Mouse (Mus musculus) heart, postnatal 0 days (tissue): ENCODE results near the gene Fancd2. TPM values are rescaled to one million over a fixed set of nuclear protein-coding genes. Genes with fewer than 3 reads are reported as not detected.

Experiments used
- ATAC-seq: fragments of 200-750 bp; cut with Nextera tagmentation; 2 replicates; pipeline ENCODE4 v1.8.0; 2017; ENCODE audit warnings: low read depth, moderate number of reproducible peaks, moderate library complexity; ENCODE audit not compliant: insufficient read depth
- DNase-seq: peaks from one replicate; pipeline ENCODE4 v3.0.0-alpha.2; 2016; ENCODE audit warnings: low spot score
- H3K27ac ChIP-seq: fragments of 300-500 bp; sonication (generic); 2 replicates; pipeline ENCODE4 v1.5.1; 2014; ENCODE audit warnings: low read depth, mild to moderate bottlenecking
- H3K27me3 ChIP-seq: fragments of 300-500 bp; sonication (generic); 2 replicates; pipeline ENCODE4 v1.6.1; 2014; ENCODE audit warnings: low read length, mixed read lengths; ENCODE audit not compliant: control insufficient read depth, insufficient read depth
- H3K36me3 ChIP-seq: fragments of 300-500 bp; sonication (generic); replicated peaks from 2 replicates; pipeline ENCODE4 v1.6.1; 2014; ENCODE audit warnings: low read length, mixed read lengths; ENCODE audit not compliant: control insufficient read depth, insufficient read depth
- H3K4me1 ChIP-seq: fragments of 300-500 bp; sonication (generic); 2 replicates; pipeline ENCODE4 v1.6.1; 2014; ENCODE audit warnings: antibody characterized with exemption; ENCODE audit not compliant: control insufficient read depth, insufficient read depth
- H3K4me2 ChIP-seq: fragments of 300-500 bp; sonication (generic); 2 replicates; pipeline ENCODE4 v1.6.1; 2014; ENCODE audit warnings: low read depth, mild to moderate bottlenecking, low read length, moderate library complexity
- H3K4me3 ChIP-seq: fragments of 300-500 bp; sonication (generic); 2 replicates; pipeline ENCODE4 v1.5.1; 2014; ENCODE audit warnings: low read depth, low read length
- H3K9ac ChIP-seq: fragments of 300-500 bp; sonication (generic); replicated peaks from 2 replicates; pipeline ENCODE4 v1.6.1; 2014; ENCODE audit warnings: low read depth, low read length, mixed read lengths
- H3K9me3 ChIP-seq: fragments of 300-500 bp; sonication (generic); replicated peaks from 2 replicates; pipeline ENCODE4 v1.6.1; 2016; ENCODE audit warnings: low read length; ENCODE audit not compliant: control insufficient read depth
- CTCF ChIP-seq: IDR thresholded peaks from 2 replicates; pipeline ENCODE4 v1.5.1; 2016; ENCODE audit warnings: antibody characterized with exemption, control low read depth, low read depth
- EP300 ChIP-seq: IDR thresholded peaks from 2 replicates; pipeline ENCODE4 v1.6.1; 2016; ENCODE audit warnings: antibody characterized with exemption, low read depth
- WGBS: fragments of 180-500 bp; shearing (Covaris S2); extraction: QIAGEN DNeasy Blood & Tissue Kit; methylation state at CpG from one replicate; pipeline ENCODE4 v1.1.7; 2014; 5-methylcytosine and 5-hydroxymethylcytosine counted together
- polyA plus RNA-seq: library from polyadenylated mRNA; unstranded; fragments of >200 nt; fragmentation: Nextera tagmentation; extraction: Ambion mirVana; gene quantifications from 2 replicates; pipeline ENCODE4 v1.2.1, GENCODE M21; 2015
- total RNA-seq: library from RNA; depleted of rRNA; stranded (reverse); fragments of >200 nt; gene quantifications from 2 replicates; pipeline ENCODE4 v1.2.3, GENCODE M21; 2014; ENCODE audit warnings: low replicate concordance

The Fancd2 gene
- total and polyA plus RNA-seq, 2 experiments from 2014 or later = 1.9 to 9.0 TPM

GRCm38 (mm10) chr6:113489410-113489809 lies 42.1 kb upstream of the Fancd2 start:
- no peaks in the 10 kb centered on the region for H3K27me3 ChIP-seq
- TF ChIP-seq EP300 (no peak), CTCF (no peak)
- H3K4me1 ChIP-seq = 0 out of 2 replicates have a peak, but pooled peaks cover 1% of the 10 kb centered on the region
- H3K9ac ChIP-seq = no peak overlapping the region
- H3K9me3 ChIP-seq = no peaks in the 10 kb centered on the region
- H3K36me3 ChIP-seq = peaks cover 53% of the 10 kb centered on the region
- no peak for DNase-seq
- no peak for ATAC-seq
- WGBS = 96% methylated on average over 14 of the region's 14 CpGs
- no peak overlapping the region for H3K4me3 ChIP-seq
- H3K4me2 ChIP-seq = no peak overlapping the region
- H3K27ac ChIP-seq = no peak overlapping the region

DNA sequence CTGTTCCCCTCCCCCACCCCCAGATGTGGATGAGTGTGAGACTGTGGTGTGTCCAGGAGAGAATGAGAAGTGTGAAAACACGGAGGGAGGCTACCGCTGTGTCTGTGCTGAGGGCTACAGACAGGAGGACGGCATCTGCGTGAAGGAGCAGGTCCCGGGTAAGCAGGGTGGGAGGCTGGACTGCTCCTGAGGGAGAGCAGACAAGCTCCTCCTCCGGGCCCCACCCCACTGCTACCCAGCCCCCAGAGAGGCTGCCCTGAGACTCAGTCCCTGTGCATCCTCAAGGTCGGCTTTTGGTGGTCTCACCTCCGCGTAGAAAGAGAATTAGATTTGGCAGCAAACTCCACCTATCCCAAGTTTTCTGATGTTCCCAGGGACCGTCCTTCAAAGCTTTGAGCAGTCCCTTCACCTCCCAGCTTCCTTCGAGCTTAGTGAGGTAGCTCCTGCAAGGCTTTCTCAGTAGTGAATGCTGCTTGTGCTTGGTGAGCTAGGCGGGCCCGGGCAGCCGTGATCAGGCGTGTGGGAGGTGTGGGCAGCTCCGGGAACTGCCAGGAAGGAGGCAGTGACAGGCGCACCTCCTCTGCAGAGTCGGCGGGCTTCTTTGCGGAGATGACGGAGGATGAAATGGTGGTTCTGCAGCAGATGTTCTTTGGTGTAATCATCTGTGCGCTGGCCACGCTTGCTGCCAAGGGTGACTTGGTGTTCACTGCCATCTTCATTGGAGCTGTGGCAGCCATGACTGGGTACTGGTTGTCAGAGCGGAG lies 39.2 kb upstream of the Fancd2 start:
- WGBS = 64% methylated on average over 24 of the region's 24 CpGs
- Histone ChIP-seq H3K36me3 (peaks cover 45% of the 10 kb centered on the region), H3K27ac (no peak overlapping the region), H3K27me3 (peaks cover 13% of the 10 kb centered on the region; the same call in 1 of the 2 replicates), H3K9ac (no peak overlapping the region), H3K4me3 (no peak overlapping the region), H3K4me1 (peaks cover 13% of the 10 kb centered on the region; the same call in 1 of the 2 replicates), H3K9me3 (no peaks in the 10 kb centered on the region), H3K4me2 (no peak overlapping the region)
- ATAC-seq (no peak), DNase-seq (no peak)
- no peak for TF ChIP-seq CTCF
- TF ChIP-seq EP300 = no peak

DNA sequence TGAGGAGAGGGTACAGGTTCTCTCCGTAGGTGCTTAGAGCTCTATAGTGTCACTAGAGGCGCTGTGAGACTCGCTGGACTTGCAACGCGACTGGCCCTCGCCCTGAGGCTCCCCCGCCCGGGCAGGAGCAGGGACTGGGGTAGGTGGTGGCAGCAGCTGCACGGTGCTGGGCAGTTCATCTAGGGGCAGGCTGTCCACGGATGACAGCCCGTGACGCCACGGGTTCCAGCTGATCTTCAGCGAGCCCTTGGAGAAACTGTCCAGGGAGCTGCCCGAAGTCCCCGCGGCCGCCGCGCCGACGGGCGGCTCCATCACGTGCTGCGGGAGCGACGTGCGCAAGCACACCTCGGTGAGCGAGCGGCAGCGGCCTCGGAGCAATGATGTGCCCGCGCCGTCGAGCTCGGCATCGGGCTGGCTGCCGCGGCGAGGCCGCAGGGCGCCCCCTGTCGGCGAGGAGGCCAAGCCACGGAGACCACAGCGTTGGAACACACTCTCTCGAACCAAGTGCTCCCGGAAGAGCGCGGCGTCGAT lies 37.2 kb upstream of the Fancd2 start:
- WGBS = under 1% methylated on average over 54 of the region's 54 CpGs
- Histone ChIP-seq H3K36me3 (peaks cover 32% of the 10 kb centered on the region), H3K4me1 (peaks cover 13% of the 10 kb centered on the region; the same call in 1 of the 2 replicates), H3K4me3 (peak overlapping the region; percentile 45), H3K9ac (0 out of 2 replicates have a peak overlapping the region, but pooled peaks have one; percentile 4), H3K4me2 (peak overlapping the region; percentile 57), H3K9me3 (no peaks in the 10 kb centered on the region), H3K27me3 (peaks cover 15% of the 10 kb centered on the region; the same call in 1 of the 2 replicates), H3K27ac (0 out of 2 replicates have a peak overlapping the region, but pooled peaks have one; percentile 0)
- TF ChIP-seq EP300 (no peak), CTCF (peak; percentile 59)
- DNase-seq (peak; percentile 69), ATAC-seq (peak; percentile 85)

GRCm38 (mm10) chr6:113495071-113495675 lies 36.3 kb upstream of the Fancd2 start:
- H3K27ac ChIP-seq = no peak overlapping the region
- H3K4me2 ChIP-seq = peak overlapping the region; percentile 57
- H3K4me3 ChIP-seq = peak overlapping the region; percentile 45
- 22% methylated on average over 28 of the region's 28 CpGs for WGBS
- peaks cover 24% of the 10 kb centered on the region for H3K36me3 ChIP-seq
- no peak overlapping the region for H3K9ac ChIP-seq
- peaks cover 13% of the 10 kb centered on the region; the same call in 1 of the 2 replicates for H3K4me1 ChIP-seq
- H3K27me3 ChIP-seq = peaks cover 18% of the 10 kb centered on the region; the same call in 1 of the 2 replicates
- TF ChIP-seq EP300 (no peak), CTCF (no peak)
- ATAC-seq = peak; percentile 5; the same call in 1 of the 2 replicates
- no peak for DNase-seq
- H3K9me3 ChIP-seq = no peaks in the 10 kb centered on the region

DNA sequence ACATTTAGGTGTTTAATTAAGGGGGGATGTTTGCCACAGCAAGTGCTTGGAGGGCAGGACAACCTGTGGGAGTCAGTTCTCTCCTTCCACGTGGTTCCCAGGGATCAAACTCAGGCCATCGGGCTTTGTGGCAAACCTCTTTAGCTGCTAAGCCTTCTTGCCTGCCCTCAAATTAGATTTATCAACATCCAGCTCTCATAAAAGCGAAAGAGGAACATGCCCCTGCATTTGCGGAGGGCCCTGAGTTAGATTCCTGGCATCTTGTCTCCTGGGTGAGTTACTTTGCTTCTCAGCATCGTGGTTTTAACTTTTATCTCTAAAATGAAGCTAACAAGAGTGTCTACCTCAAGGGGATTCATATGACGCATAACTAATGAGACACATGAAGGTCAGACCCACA lies 32.1 kb upstream of the Fancd2 start:
- TF ChIP-seq CTCF = no peak
- TF ChIP-seq EP300 = no peak
- Histone ChIP-seq H3K36me3 (no peaks in the 10 kb centered on the region), H3K4me2 (no peak overlapping the region), H3K27me3 (peaks cover 32% of the 10 kb centered on the region), H3K4me3 (no peak overlapping the region), H3K9me3 (0 out of 2 replicates have a peak, but pooled peaks cover 10% of the 10 kb centered on the region), H3K27ac (no peak overlapping the region), H3K9ac (no peak overlapping the region), H3K4me1 (peaks cover 12% of the 10 kb centered on the region; the same call in 1 of the 2 replicates)
- no peak for DNase-seq
- no peak for ATAC-seq
- 60% methylated on average over 6 of the region's 6 CpGs for WGBS
